Mouse (Mus musculus) midbrain, postnatal 0 days (tissue): Measurements from ENCODE around the gene Zfp37. TPM values are rescaled to one million over a fixed set of nuclear protein-coding genes. Genes with fewer than 3 reads are reported as not detected.
"Not testable (repeated sequence)": the region's sequence is repeated elsewhere in the genome, so short reads cannot be mapped to it uniquely, and the experiment has no call there.

Experiments
- ATAC-seq: fragments of 200-750 bp; cut with Nextera tagmentation; 2 replicates; pipeline ENCODE4 v1.8.0; 2017; ENCODE audit warnings: moderate number of reproducible peaks, mild to moderate bottlenecking, moderate TSS enrichment, moderate library complexity; ENCODE audit not compliant: low FRiP score
- DNase-seq: peaks from one replicate; pipeline ENCODE4 v3.0.0-alpha.2; 2015; ENCODE audit warnings: low spot score
- H3K27ac ChIP-seq: fragments of 300-500 bp; sonication (generic); 2 replicates; pipeline ENCODE4 v1.5.1; 2014; ENCODE audit warnings: low read depth, mild to moderate bottlenecking, low read length, mixed read lengths
- H3K27me3 ChIP-seq: fragments of 300-500 bp; sonication (generic); 2 replicates; pipeline ENCODE4 v1.6.1; 2014; ENCODE audit warnings: low read length, control low read depth, mixed read lengths; ENCODE audit not compliant: insufficient read depth
- H3K36me3 ChIP-seq: fragments of 300-500 bp; sonication (generic); 2 replicates; pipeline ENCODE4 v1.6.1; 2014; ENCODE audit warnings: low read length, control low read depth, mixed read lengths; ENCODE audit not compliant: insufficient read depth
- H3K4me1 ChIP-seq: fragments of 300-500 bp; sonication (generic); 2 replicates; pipeline ENCODE4 v1.6.1; 2014; ENCODE audit warnings: mild to moderate bottlenecking, control low read depth, antibody characterized with exemption, low read length, mixed read lengths; ENCODE audit not compliant: insufficient read depth
- H3K4me2 ChIP-seq: fragments of 300-500 bp; sonication (generic); 2 replicates; pipeline ENCODE4 v1.6.1; 2014; ENCODE audit warnings: low read depth, mild to moderate bottlenecking, low read length, mixed read lengths; ENCODE audit not compliant: poor library complexity, severe bottlenecking
- H3K4me3 ChIP-seq: fragments of 300-500 bp; sonication (generic); 2 replicates; pipeline ENCODE4 v1.5.1; 2014; ENCODE audit warnings: low read depth, mild to moderate bottlenecking, low read length, moderate library complexity
- H3K9ac ChIP-seq: fragments of 300-500 bp; sonication (generic); replicated peaks from 2 replicates; pipeline ENCODE4 v1.6.1; 2014; ENCODE audit warnings: mild to moderate bottlenecking, low read length, moderate library complexity, mixed read lengths; ENCODE audit not compliant: poor library complexity, severe bottlenecking
- H3K9me3 ChIP-seq: fragments of 300-500 bp; sonication (generic); 2 replicates; pipeline ENCODE4 v1.6.1; 2016; ENCODE audit warnings: low read length, control low read depth
- CTCF ChIP-seq: IDR thresholded peaks from 2 replicates; pipeline ENCODE4 v1.5.1; 2016; ENCODE audit warnings: antibody characterized with exemption, mild to moderate bottlenecking
- WGBS: fragments of 180-500 bp; shearing (Covaris S2); extraction: QIAGEN DNeasy Blood & Tissue Kit; methylation state at CpG from one replicate; pipeline ENCODE4 v1.1.7; 2014; 5-methylcytosine and 5-hydroxymethylcytosine counted together
- polyA plus RNA-seq: library from polyadenylated mRNA; unstranded; fragments of >200 nt; fragmentation: Nextera tagmentation; extraction: Ambion mirVana; gene quantifications from 2 replicates; pipeline ENCODE4 v1.2.1, GENCODE M21; 2015
- total RNA-seq: library from RNA; depleted of rRNA; stranded (reverse); fragments of >200 nt; gene quantifications from 2 replicates; pipeline ENCODE4 v1.2.3, GENCODE M21; 2014

Zfp37 gene
- total and polyA plus RNA-seq, 2 experiments from 2014 or later, result 20.5 to 25.1 TPM

GRCm38 (mm10) chr4:62207851-62208695 lies 22.8 kb downstream of the Zfp37 start:
- Histone ChIP-seq H3K9me3 (no peaks in the 10 kb centered on the region), H3K27ac (peak overlapping the region; percentile 95), H3K4me2 (peak overlapping the region; percentile 62), H3K4me1 (peaks cover 5% of the 10 kb centered on the region; the same call in 1 of the 2 replicates), H3K27me3 (no peaks in the 10 kb centered on the region), H3K9ac (peak overlapping the region; percentile 85), H3K4me3 (peak overlapping the region; percentile 68), H3K36me3 (peaks cover 9% of the 10 kb centered on the region)
- ATAC-seq (peak; percentile 98), DNase-seq (peak; percentile 93)
- TF ChIP-seq CTCF, result no peak; the same call in 1 of the 2 replicates
- WGBS, result under 1% methylated on average over 45 of the region's 45 CpGs

GRCm38 (mm10) chr4:62199923-62200529 lies 30.8 kb downstream of the Zfp37 start:
- DNase-seq (no peak), ATAC-seq (no peak)
- 97% methylated on average over 7 of the region's 7 CpGs for WGBS
- H3K9ac ChIP-seq, result no peak overlapping the region
- no peaks in the 10 kb centered on the region for H3K4me1 ChIP-seq
- H3K27ac ChIP-seq, result no peak overlapping the region
- peaks cover 3% of the 10 kb centered on the region; the same call in 1 of the 2 replicates for H3K9me3 ChIP-seq
- no peak overlapping the region for H3K4me3 ChIP-seq
- no peak overlapping the region for H3K4me2 ChIP-seq
- TF ChIP-seq CTCF, result no peak
- H3K27me3 ChIP-seq, result no peaks in the 10 kb centered on the region
- H3K36me3 ChIP-seq, result peaks cover 38% of the 10 kb centered on the region

- DNase-seq, result no peak
- no peak overlapping the region for H3K4me2 ChIP-seq
- H3K27me3 ChIP-seq, result no peaks in the 10 kb centered on the region
- H3K9me3 ChIP-seq, result peaks cover 30% of the 10 kb centered on the region
- TF ChIP-seq CTCF, result no peak
- H3K27ac ChIP-seq, result no peak overlapping the region
- H3K4me3 ChIP-seq, result no peak overlapping the region
- no peak overlapping the region for H3K9ac ChIP-seq
- ATAC-seq, result no peak
- H3K36me3 ChIP-seq, result peaks cover 34% of the 10 kb centered on the region
- H3K4me1 ChIP-seq, result no peaks in the 10 kb centered on the region
Observed at GRCm38 (mm10) chr4:62188778-62189177, 42.1 kb downstream of the Zfp37 start.

- Histone ChIP-seq H3K4me3 (no peak overlapping the region), H3K9me3 (no peaks in the 10 kb centered on the region), H3K4me1 (no peaks in the 10 kb centered on the region), H3K36me3 (no peaks in the 10 kb centered on the region), H3K9ac (no peak overlapping the region), H3K27me3 (no peaks in the 10 kb centered on the region), H3K27ac (no peak overlapping the region), H3K4me2 (no peak overlapping the region)
- peak; percentile 73 for TF ChIP-seq CTCF
- ATAC-seq (no peak), DNase-seq (peak; percentile 50)
- 40% methylated on average over 5 of the region's 5 CpGs for WGBS
Observed at GRCm38 (mm10) chr4:62177282-62177681, 53.6 kb downstream of the Zfp37 start.

GRCm38 (mm10) chr4:62174471-62174870 lies 56.4 kb downstream of the Zfp37 start:
- H3K27me3 ChIP-seq, result no peaks in the 10 kb centered on the region
- H3K36me3 ChIP-seq, result no peaks in the 10 kb centered on the region
- DNase-seq (no peak), ATAC-seq (no peak)
- no peaks in the 10 kb centered on the region for H3K9me3 ChIP-seq
- H3K4me2 ChIP-seq, result no peak overlapping the region
- H3K4me3 ChIP-seq, result no peak overlapping the region
- no peaks in the 10 kb centered on the region for H3K4me1 ChIP-seq
- H3K9ac ChIP-seq, result no peak overlapping the region
- TF ChIP-seq CTCF, result no peak
- no peak overlapping the region for H3K27ac ChIP-seq
- 82% methylated on average over 4 of the region's 4 CpGs for WGBS

GRCm38 (mm10) chr4:62167636-62168035 lies 63.2 kb downstream of the Zfp37 start:
- not testable (repeated sequence) for H3K4me3 ChIP-seq, H3K9ac ChIP-seq, DNase-seq, H3K27ac ChIP-seq, H3K36me3 ChIP-seq, ATAC-seq, H3K4me1 ChIP-seq, H3K4me2 ChIP-seq, H3K9me3 ChIP-seq, H3K27me3 ChIP-seq
- 95% methylated on average over 13 of the region's 13 CpGs for WGBS
